Mouse (Mus musculus) limb, embryonic 15.5 days (tissue): ENCODE results near the gene Slc25a13. TPM values are rescaled to one million over a fixed set of nuclear protein-coding genes. Genes with fewer than 3 reads are reported as not detected.

Source experiments
- ATAC-seq: fragments of 200-750 bp; cut with Nextera tagmentation; 2 replicates; pipeline ENCODE4 v1.8.0; 2017; ENCODE audit warnings: low read depth, moderate TSS enrichment; ENCODE audit not compliant: insufficient number of reproducible peaks, low FRiP score, low TSS enrichment
- H3K27ac ChIP-seq: fragments of 300-500 bp; sonication (generic); 2 replicates; pipeline ENCODE4 v1.5.1; 2015; ENCODE audit warnings: moderate library complexity, mild to moderate bottlenecking, inconsistent platforms
- H3K27me3 ChIP-seq: fragments of 300-500 bp; sonication (generic); 2 replicates; pipeline ENCODE4 v1.6.1; 2015; ENCODE audit warnings: inconsistent platforms
- H3K36me3 ChIP-seq: fragments of 300-500 bp; sonication (generic); 2 replicates; pipeline ENCODE4 v1.6.1; 2015; ENCODE audit warnings: inconsistent platforms
- H3K4me1 ChIP-seq: fragments of 300-500 bp; sonication (generic); 2 replicates; pipeline ENCODE4 v1.6.1; 2015; ENCODE audit warnings: inconsistent platforms
- H3K4me2 ChIP-seq: fragments of 300-500 bp; sonication (generic); 2 replicates; pipeline ENCODE4 v1.6.1; 2015; ENCODE audit warnings: mild to moderate bottlenecking, inconsistent platforms
- H3K4me3 ChIP-seq: fragments of 300-500 bp; sonication (generic); 2 replicates; pipeline ENCODE4 v1.5.1; 2015; ENCODE audit warnings: mild to moderate bottlenecking, inconsistent platforms
- H3K9ac ChIP-seq: fragments of 300-500 bp; sonication (generic); 2 replicates; pipeline ENCODE4 v1.6.1; 2015; ENCODE audit warnings: inconsistent platforms
- H3K9me3 ChIP-seq: fragments of 300-500 bp; sonication (generic); 2 replicates; pipeline ENCODE4 v1.6.1; 2016; ENCODE audit warnings: inconsistent platforms
- WGBS: fragments of 180-500 bp; shearing (Covaris S2); methylation state at CpG from one replicate; pipeline ENCODE4 v1.1.7; 2015; 5-methylcytosine and 5-hydroxymethylcytosine counted together
- polyA plus RNA-seq: library from polyadenylated mRNA; unstranded; fragments of >200 nt; fragmentation: Nextera tagmentation; extraction: Ambion mirVana; gene quantifications from 2 replicates; pipeline ENCODE4 v1.2.1, GENCODE M21; 2015

Gene Slc25a13
- polyA plus RNA-seq, 1 experiment from 2014 or later, result 17.2 TPM

DNA sequence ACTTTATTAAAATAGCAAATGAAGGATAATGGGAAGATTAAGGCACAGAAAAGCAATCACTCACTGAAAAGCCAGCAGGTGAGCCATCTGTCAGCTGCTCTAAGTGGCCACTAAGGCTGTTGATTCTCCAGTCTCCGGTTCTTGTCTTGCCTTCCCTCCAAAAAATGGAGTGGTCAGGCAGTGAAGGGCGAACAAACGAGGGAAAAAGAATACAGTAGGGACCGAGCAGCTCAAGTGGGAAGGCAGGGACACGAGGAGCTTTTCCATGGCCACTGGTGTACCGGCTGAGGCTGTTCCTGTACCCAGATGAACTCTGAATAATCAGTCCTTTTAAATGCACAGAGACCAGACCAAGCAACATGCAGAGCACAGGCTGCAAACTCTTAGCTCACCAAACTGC is 54.8 kb downstream of the Slc25a13 start:
- no peaks in the 10 kb centered on the region for H3K9me3 ChIP-seq
- ATAC-seq, result no peak
- H3K9ac ChIP-seq, result no peak overlapping the region
- H3K27me3 ChIP-seq, result no peaks in the 10 kb centered on the region
- no peaks in the 10 kb centered on the region for H3K36me3 ChIP-seq
- no peak overlapping the region for H3K4me3 ChIP-seq
- WGBS, result 77% methylated on average over 6 of the region's 6 CpGs
- no peak overlapping the region for H3K27ac ChIP-seq
- no peak overlapping the region for H3K4me2 ChIP-seq
- H3K4me1 ChIP-seq, result peaks cover 13% of the 10 kb centered on the region

DNA sequence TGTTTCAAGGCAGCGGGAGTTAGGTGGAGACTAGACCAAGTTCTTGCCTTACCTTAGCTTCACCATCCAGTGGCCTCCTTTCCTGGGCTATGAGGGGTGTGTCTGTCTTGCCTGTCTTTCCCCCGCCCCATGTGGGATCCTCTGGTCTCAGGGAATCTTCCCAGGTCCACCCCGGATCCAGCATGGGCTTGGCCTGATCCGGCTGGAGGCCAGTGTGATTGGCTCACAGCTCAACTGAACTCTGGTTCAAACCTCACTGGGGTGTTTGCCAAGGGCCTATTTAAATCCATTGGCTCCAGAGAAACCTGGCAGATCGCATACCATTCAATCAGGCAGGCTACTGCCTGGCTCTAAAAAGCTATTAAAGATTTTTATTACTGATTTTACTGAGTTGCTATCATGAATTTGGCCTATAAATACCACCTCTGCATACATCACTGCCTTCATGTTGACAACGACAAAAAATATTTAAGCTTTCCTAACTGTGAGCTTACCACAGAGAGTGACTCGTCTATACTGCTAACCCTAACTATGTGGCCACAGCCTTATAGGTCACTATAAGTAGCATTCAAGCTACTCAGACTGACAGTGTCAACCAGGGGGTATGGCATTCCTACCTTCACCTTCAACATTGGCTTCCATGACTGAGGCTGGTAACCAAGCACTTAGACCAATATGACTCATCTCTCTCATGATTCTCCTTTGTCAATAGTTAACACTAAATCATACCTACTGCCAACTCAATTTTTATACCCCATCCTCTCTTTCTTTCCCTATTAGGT is 56.1 kb downstream of the Slc25a13 start:
- no peaks in the 10 kb centered on the region for H3K36me3 ChIP-seq
- H3K27ac ChIP-seq, result no peak overlapping the region
- no peaks in the 10 kb centered on the region for H3K27me3 ChIP-seq
- H3K4me3 ChIP-seq, result no peak overlapping the region
- no peaks in the 10 kb centered on the region for H3K9me3 ChIP-seq
- peaks cover 15% of the 10 kb centered on the region for H3K4me1 ChIP-seq
- ATAC-seq, result no peak
- H3K4me2 ChIP-seq, result no peak overlapping the region
- H3K9ac ChIP-seq, result no peak overlapping the region
- WGBS, result 54% methylated on average over 7 of the region's 7 CpGs

- no peak overlapping the region for H3K27ac ChIP-seq
Measured at GRCm38 (mm10) chr6:6159221-6159859, 57.6 kb downstream of the Slc25a13 start.

GRCm38 (mm10) chr6:6153426-6153825 is 63.5 kb downstream of the Slc25a13 start:
- no peak overlapping the region for H3K4me2 ChIP-seq
- H3K9ac ChIP-seq, result no peak overlapping the region
- H3K4me1 ChIP-seq, result peaks cover 9% of the 10 kb centered on the region; the same call in 1 of the 2 replicates
- H3K27me3 ChIP-seq, result no peaks in the 10 kb centered on the region
- H3K4me3 ChIP-seq, result no peak overlapping the region
- peaks cover 3% of the 10 kb centered on the region; the same call in 1 of the 2 replicates for H3K36me3 ChIP-seq
- no peak for ATAC-seq
- WGBS, result 54% methylated on average over 10 of the region's 10 CpGs
- no peak overlapping the region for H3K27ac ChIP-seq
- no peaks in the 10 kb centered on the region for H3K9me3 ChIP-seq

More at GRCm38 (mm10) chr6:6159221-6159859, 57.6 kb downstream of the Slc25a13 start:
- no peaks in the 10 kb centered on the region for H3K9me3 ChIP-seq
- H3K9ac ChIP-seq, result no peak overlapping the region
- H3K27me3 ChIP-seq, result no peaks in the 10 kb centered on the region
- no peaks in the 10 kb centered on the region for H3K36me3 ChIP-seq
- ATAC-seq, result 0 out of 2 replicates have a peak, but pooled peaks have one; percentile 30
- H3K4me1 ChIP-seq, result peaks cover 19% of the 10 kb centered on the region
- 19% methylated on average over 7 of the region's 7 CpGs for WGBS
- H3K4me2 ChIP-seq, result no peak overlapping the region
- H3K4me3 ChIP-seq, result no peak overlapping the region

GRCm38 (mm10) chr6:6150811-6151210 is 66.2 kb downstream of the Slc25a13 start:
- no peaks in the 10 kb centered on the region for H3K9me3 ChIP-seq
- H3K27ac ChIP-seq, result no peak overlapping the region
- no peak overlapping the region for H3K4me3 ChIP-seq
- no peak overlapping the region for H3K9ac ChIP-seq
- peaks cover 6% of the 10 kb centered on the region; the same call in 1 of the 2 replicates for H3K36me3 ChIP-seq
- peaks cover 6% of the 10 kb centered on the region; the same call in 1 of the 2 replicates for H3K4me1 ChIP-seq
- 89% methylated on average over 6 of the region's 6 CpGs for WGBS
- no peaks in the 10 kb centered on the region for H3K27me3 ChIP-seq
- ATAC-seq, result no peak
- no peak overlapping the region for H3K4me2 ChIP-seq

GRCm38 (mm10) chr6:6149751-6150150 is 67.2 kb downstream of the Slc25a13 start:
- no peaks in the 10 kb centered on the region for H3K27me3 ChIP-seq
- H3K36me3 ChIP-seq, result peaks cover 6% of the 10 kb centered on the region; the same call in 1 of the 2 replicates
- 73% methylated on average over 2 of the region's 2 CpGs for WGBS
- no peak overlapping the region for H3K27ac ChIP-seq
- no peak overlapping the region for H3K9ac ChIP-seq
- no peak overlapping the region for H3K4me3 ChIP-seq
- no peak overlapping the region for H3K4me2 ChIP-seq
- no peak for ATAC-seq
- 0 out of 2 replicates have a peak, but pooled peaks cover 3% of the 10 kb centered on the region for H3K4me1 ChIP-seq
- H3K9me3 ChIP-seq, result no peaks in the 10 kb centered on the region

- 88% methylated on average over 3 of the region's 3 CpGs for whole genome bisulfite sequencing
- H3K36me3 ChIP-seq, result peaks cover 6% of the 10 kb centered on the region; the same call in 1 of the 2 replicates
- no peak for ATAC-seq
Measured at GRCm38 (mm10) chr6:6149329-6149728, 67.6 kb downstream of the Slc25a13 start.

DNA sequence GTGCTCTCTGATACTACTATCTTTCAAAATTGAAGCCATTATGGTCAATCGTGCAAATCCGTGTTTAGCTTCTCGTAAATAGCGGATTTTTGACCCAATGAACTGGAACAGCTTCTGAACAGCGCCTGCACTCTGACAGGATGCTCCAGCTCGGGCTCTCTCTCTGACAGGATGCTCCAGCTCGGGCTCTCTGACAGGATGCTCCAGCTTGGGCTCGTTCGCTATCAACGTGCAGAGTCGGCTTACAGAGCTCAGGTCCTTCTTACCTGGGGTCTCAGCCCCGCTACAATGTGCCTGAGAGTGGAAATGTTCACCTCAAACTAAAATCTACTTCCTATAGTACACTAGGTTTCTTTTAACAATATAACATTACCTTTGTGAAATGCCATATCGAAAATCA is 71.6 kb downstream of the Slc25a13 start:
- WGBS, result 75% methylated on average over 13 of the region's 13 CpGs
- H3K27me3 ChIP-seq, result no peaks in the 10 kb centered on the region
- no peak overlapping the region for H3K9ac ChIP-seq
- H3K4me3 ChIP-seq, result no peak overlapping the region
- no peak for ATAC-seq
- no peak overlapping the region for H3K4me2 ChIP-seq
- H3K4me1 ChIP-seq, result no peaks in the 10 kb centered on the region
- no peak overlapping the region for H3K27ac ChIP-seq
- 0 out of 2 replicates have a peak, but pooled peaks cover 6% of the 10 kb centered on the region for H3K36me3 ChIP-seq
- H3K9me3 ChIP-seq, result no peaks in the 10 kb centered on the region

More at GRCm38 (mm10) chr6:6149329-6149728, 67.6 kb downstream of the Slc25a13 start:
- Histone ChIP-seq H3K4me1 (0 out of 2 replicates have a peak, but pooled peaks cover 3% of the 10 kb centered on the region), H3K4me2 (no peak overlapping the region), H3K27me3 (no peaks in the 10 kb centered on the region), H3K9ac (no peak overlapping the region), H3K9me3 (no peaks in the 10 kb centered on the region), H3K27ac (no peak overlapping the region), H3K4me3 (no peak overlapping the region)

DNA sequence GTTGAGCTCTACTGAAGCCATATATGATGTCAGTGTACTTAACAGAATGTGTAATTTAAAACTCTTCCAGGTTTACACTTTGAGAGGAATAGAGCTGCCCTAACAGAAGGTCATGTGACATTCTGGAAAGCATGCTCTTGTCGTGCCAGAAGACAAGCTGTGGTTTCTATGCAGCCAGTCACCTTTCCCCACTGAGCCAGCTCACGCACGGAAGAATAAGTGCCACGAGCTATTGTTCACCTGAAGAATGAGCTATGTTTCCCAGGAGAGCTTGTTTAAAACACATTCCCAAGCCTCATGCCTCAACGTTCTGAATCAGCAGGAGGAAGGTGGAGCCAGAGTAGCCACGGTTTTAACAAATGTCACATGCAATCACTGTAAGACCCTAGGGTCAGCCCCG is 73.4 kb downstream of the Slc25a13 start:
- Histone ChIP-seq H3K4me2 (no peak overlapping the region), H3K9me3 (no peaks in the 10 kb centered on the region)
- 28% methylated on average over 7 of the region's 7 CpGs for WGBS

GRCm38 (mm10) chr6:6140370-6140769 is 76.6 kb downstream of the Slc25a13 start:
- no peaks in the 10 kb centered on the region for H3K36me3 ChIP-seq
- no peaks in the 10 kb centered on the region for H3K27me3 ChIP-seq
- no peak overlapping the region for H3K27ac ChIP-seq
- ATAC-seq, result no peak
- no peak overlapping the region for H3K9ac ChIP-seq
- H3K4me2 ChIP-seq, result no peak overlapping the region
- no peaks in the 10 kb centered on the region for H3K9me3 ChIP-seq
- H3K4me1 ChIP-seq, result no peaks in the 10 kb centered on the region
- 83% methylated on average over 3 of the region's 3 CpGs for WGBS
- no peak overlapping the region for H3K4me3 ChIP-seq

More for the DNA sequence above, 73.4 kb downstream of the Slc25a13 start:
- H3K9ac ChIP-seq, result no peak overlapping the region
- no peak overlapping the region for H3K4me3 ChIP-seq
- no peak for ATAC-seq
- H3K4me1 ChIP-seq, result no peaks in the 10 kb centered on the region
- no peak overlapping the region for H3K27ac ChIP-seq
- 0 out of 2 replicates have a peak, but pooled peaks cover 4% of the 10 kb centered on the region for H3K36me3 ChIP-seq
- H3K27me3 ChIP-seq, result no peaks in the 10 kb centered on the region

DNA sequence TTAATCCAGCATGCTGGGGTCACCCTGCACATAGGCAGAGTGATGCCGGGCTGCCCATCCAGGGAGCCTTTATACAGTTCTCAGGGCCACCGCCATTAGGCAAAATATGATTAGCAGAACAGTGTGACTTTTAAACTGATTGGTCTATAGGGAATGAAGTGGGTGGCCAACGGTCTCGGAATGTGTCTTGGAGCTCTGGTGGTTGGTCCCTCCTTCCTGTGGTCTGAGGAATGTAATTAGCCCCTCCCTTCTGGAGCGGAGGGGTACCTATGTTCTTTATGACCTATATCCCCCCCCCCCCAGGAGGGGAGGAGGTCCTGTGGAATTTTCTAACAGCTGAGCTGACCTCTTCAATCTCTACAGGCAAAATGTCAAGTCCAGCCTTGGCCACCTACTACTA is 77.9 kb downstream of the Slc25a13 start:
- Histone ChIP-seq H3K4me1 (no peaks in the 10 kb centered on the region), H3K4me2 (no peak overlapping the region), H3K27ac (no peak overlapping the region), H3K9ac (no peak overlapping the region), H3K27me3 (no peaks in the 10 kb centered on the region), H3K36me3 (no peaks in the 10 kb centered on the region), H3K9me3 (no peaks in the 10 kb centered on the region), H3K4me3 (no peak overlapping the region)
- no peak for ATAC-seq
- 80% methylated on average over 5 of the region's 5 CpGs for WGBS

DNA sequence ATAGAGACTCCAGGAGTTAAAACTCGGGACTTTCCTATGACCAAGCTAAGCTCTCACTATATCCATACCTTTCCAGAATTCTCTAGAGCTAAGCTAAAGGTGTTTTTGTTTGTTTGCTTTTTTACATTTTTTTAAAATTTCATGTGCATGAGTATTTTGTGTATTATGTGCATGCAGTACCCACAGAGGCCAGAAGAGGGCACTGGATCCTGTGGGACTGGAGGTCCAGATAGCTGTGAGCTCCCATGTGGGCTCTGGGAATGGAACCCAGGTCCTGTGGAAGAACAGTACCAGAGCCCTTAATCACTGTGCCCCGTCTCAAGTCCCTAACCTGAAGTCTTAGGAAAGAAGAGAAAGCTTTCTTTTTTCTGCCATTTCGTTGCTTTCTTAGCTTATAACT is 80.2 kb downstream of the Slc25a13 start:
- Histone ChIP-seq H3K4me2 (no peak overlapping the region), H3K9ac (no peak overlapping the region), H3K4me1 (no peaks in the 10 kb centered on the region), H3K4me3 (no peak overlapping the region), H3K27ac (no peak overlapping the region), H3K27me3 (no peaks in the 10 kb centered on the region), H3K9me3 (no peaks in the 10 kb centered on the region), H3K36me3 (no peaks in the 10 kb centered on the region)
- WGBS, result 90% methylated on average over 3 of the region's 3 CpGs
- ATAC-seq, result no peak
